Mouse (Mus musculus) ES-E14 (cell line): ENCODE measurements at regions not wholly inside any gene's neighbourhood (a gene's known extent, or its start where the extent isn't known, plus 50 kb on each side); places are given as distances from the start of the nearest gene placed in this dataset.

Source experiments
- HCFC1 ChIP-seq: IDR thresholded peaks from 2 replicates; pipeline ENCODE4 v1.6.1; 2012; ENCODE audit warnings: low read length, inconsistent platforms, borderline replicate concordance; ENCODE audit not compliant: insufficient read depth
- MAFK ChIP-seq: IDR thresholded peaks from 2 replicates; pipeline ENCODE4 v1.6.1; 2014; ENCODE audit warnings: mild to moderate bottlenecking, low read depth, low read length, inconsistent platforms; ENCODE audit not compliant: insufficient read depth
- ZNF384 ChIP-seq: IDR thresholded peaks from 2 replicates; pipeline ENCODE4 v1.6.1; 2012; ENCODE audit warnings: low read depth, low read length, inconsistent platforms

GRCm38 (mm10) chr1:194548661-194549060 is 69.4 kb upstream of the Plxna2 start:
- TF ChIP-seq ZNF384 (no peak), MAFK (no peak), HCFC1 (no peak)
